Mouse (Mus musculus) left cerebral cortex, postnatal 14 days (tissue): Measurements from ENCODE around the gene Fntb. TPM values are rescaled to one million over a fixed set of nuclear protein-coding genes. Genes with fewer than 3 reads are reported as not detected.
A peak's percentile ranks its signal among the peaks of the same experiment; 100 is the strongest.
"Not testable (repeated sequence)": the region's sequence is repeated elsewhere in the genome, so short reads cannot be mapped to it uniquely, and the experiment has no call there.

Experiments
- DNase-seq, 2 experiments: peaks; one replicate each; pipeline ENCODE4 v3.0.0; 2021 to 2022; ENCODE audit warnings: low spot score in 2 of 2, mixed read lengths in 1 of 2
- intact Hi-C: fragments of 180-260 bp; cut with DNase I; formaldehyde crosslinking; loops from one replicate; pipeline ENCODE4 v1.15.1; 2025
- total RNA-seq, 2 experiments: library from RNA; stranded (reverse); gene quantifications; 2 replicates each; pipeline ENCODE4 v1.2.3; 2021

Fntb gene
- total RNA-seq, 2 experiments from 2014 or later = 26.2 to 28.1 TPM

DNA sequence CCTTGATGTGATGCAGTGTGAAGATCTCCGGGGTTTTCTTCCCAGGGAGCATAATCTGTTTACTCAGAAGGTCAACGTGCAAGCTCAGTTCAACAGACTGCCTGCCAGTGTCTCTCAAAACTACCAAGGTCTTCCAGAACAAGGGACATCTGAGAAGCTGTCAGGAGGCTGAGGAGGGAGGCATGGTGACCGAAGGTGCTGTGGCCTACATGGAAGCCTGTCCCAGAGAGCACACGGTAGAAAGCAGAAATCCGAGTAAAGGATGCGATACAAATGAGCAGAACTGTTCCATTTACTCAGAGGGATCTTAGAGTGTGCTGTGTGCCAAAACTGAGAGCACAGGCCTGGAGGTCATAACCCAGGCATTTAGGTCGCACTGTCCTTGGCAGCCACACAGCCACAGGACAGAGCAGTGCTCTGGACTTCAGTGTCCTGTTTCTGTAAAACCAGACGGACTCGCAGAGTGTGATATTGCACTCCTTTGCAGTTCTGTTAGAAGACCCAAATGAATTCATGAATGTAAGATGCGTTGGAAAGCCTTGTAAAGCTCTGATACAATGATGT lies 18.7 kb downstream of the Fntb start:
- intact Hi-C loops = no loop called here
- no peak for DNase-seq

DNA sequence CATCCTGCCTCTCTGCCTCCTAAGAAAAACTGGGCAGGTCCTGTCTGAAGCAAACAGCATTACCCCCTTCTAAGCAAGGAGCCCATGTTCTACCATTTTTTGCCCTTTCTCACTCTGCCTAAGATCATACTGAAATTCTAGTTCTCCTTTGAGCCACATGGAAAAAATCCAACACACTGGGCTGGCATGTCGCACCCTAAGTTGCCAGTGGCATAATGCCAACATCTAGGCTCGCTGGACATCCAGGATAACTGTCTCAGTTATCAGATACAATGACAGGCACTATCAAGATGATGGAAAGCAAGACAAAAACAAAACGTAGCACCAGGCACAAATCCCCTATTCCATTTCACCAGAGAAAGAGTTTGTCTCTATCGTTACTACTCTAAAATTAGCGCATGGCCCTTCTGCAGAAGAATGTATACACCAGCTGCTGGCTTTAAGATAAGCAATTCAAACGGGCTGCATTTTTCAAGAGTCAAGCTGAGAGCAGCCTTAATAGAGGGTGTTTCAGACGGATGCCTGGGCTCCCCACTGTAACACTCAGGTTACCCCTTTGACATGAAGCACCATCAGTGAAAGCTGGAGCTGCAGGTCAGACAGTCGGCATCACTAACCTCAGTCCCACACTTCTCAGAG lies 25.2 kb downstream of the Fntb start:
- no peak for DNase-seq
- intact Hi-C loops = no loop called here

DNA sequence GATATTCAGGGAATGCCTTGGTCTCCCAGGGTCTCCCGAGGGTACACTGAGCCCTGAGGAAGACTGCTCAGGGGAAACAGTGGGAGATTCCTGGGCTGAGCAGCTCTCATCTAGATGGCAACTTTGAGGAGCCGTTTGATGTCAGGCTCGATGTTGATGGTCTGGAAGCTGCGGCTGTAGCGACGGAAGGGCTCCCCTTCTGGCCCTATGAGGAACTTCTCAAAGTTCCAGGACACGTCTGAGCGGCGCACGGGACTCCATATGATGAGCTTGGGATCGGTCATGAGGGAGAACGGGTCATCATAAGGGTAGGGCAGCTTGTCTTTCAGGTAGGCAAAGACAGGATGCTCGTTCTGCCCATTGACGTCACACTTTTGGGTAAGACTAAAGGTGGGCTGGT lies 27.2 kb downstream of the Fntb start:
- DNase-seq, intact Hi-C loops: not testable (repeated sequence)

DNA sequence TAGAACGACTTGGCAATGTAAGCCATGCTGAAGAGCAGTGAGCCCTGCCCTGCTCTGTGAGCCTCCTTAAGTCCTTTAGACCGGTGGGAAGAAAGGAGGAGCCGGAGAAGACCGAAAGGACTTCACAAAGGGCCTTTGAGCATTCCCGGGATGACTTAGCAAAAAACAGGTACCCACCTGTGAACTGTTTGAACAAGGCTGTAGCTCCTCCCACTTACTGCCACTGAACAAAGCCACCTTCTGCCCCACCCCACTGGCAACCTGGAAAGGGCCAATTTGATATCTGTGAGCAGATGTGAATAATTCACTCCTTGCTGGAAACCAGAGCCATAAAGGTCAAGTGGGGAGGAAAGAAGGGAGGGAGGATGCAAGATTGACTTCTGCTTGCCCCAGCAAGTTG lies 30.0 kb downstream of the Fntb start, which contains the start of gene Gpx2:
TSS of gene Gpx2 (minus strand) at position 205 of the 400 bp plus-strand sequence.
- intact Hi-C loops = no loop called here
- DNase-seq = no peak

DNA sequence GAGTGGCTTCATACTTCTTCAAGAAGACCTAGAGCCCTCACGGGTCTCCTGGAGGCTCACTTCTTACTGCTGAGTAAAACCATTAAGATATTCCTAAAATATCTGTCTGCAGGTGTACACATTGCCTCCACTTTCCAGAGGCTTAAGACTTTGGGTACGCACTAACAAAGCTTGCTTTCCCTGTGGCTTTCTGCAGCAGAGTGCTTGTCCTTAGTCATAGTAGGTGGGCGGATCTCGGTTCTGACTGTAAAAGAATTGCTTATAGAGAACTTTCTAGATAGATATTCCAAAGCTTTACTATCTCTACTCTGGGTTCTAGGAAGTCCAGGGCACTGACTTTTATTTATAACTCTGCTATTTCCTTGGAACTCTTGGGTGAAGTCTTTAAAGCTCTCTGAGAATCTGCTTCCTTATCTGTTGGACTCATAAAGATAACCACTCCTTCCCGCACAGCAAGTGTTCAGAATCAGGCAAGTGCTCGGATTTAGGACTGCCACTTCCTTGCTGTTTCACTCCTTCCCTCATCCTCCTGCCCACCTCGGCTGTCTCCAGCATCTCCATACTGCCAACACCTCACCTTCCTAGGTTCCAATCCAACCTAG lies 31.6 kb downstream of the Fntb start:
- intact Hi-C loops = no loop called here
- DNase-seq = no peak

DNA sequence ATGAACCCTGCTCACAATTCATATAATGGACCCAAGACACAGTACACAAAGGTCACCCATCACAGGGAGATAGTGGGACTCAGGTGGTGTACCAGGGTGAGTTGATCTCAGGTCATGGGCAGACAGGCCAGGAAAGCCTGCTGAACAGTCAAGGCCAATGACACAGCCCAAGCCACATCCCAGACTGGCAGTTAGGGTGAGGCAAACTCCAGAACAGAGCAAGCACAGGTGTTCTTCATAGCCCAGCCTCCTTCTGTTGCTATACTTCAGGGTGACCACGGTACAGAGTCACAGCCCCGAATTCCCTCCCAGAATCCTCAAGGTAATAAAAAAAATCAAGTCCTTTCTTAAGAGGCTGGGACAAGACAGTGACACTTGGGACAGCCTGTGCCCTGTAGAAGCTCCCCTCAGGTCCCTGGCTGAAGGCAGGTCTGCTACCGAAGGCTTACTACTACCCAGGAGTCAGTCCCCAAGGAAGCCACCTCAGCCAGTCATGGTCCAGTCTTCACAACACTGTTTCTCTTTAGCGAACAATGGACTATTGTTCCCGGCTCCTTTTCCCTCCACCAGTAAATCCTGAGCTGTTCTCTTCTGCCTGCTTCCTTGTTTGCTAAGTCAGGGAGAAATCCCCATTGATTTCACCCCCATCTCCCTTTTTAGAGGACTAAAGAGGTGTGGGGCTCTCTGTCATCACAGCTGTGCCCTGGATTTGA lies 32.8 kb downstream of the Fntb start:
- DNase-seq = no peak
- intact Hi-C loops = no loop called here

DNA sequence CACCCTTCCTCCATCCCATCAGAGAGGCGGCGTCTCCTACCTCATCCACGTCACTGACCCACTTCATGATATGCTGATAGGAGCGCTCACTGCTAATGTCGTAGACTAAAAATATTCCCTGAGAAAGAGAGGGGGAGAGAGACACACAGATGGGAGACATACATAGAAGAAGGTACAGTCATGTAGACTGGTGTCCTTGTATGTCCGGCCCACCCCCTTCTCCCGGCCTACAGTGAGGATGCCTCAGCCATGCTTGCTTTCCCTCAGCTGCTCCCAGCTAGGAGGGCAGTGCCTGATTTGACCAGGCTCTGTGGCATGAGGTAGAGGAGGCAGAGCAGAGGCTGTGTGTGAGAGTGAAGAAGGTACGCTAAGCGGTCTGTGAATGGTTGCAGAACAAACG lies 37.6 kb downstream of the Fntb start:
- intact Hi-C loops = no loop called here
- DNase-seq = peak; percentile 39 to 76

DNA sequence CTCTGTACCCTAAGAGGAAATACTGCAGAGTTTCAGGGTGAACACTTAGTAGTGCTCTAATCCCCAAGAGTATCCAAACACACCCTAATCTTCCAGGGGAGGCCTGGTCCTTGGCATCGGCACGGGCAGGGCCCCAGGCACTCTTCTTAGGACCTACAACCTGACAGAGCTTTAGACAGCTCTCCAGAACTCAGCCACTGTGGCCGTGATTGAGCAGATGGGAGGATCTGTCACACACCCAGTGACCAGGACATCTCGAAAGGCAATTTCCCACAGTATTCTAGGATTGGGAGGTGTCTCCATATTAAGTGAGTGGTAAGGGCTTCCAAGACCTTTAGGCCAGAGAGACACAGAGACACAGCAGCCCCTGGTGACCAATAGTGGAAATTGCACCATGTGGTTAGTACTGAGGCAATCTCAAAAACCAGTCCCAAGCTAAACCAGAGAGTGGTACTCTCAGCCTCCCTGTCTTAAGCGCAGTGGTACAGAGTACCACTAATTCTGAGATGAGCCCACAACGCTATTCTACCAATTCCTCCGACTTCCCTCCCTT lies 38.4 kb downstream of the Fntb start:
- intact Hi-C loops = no loop called here

DNA sequence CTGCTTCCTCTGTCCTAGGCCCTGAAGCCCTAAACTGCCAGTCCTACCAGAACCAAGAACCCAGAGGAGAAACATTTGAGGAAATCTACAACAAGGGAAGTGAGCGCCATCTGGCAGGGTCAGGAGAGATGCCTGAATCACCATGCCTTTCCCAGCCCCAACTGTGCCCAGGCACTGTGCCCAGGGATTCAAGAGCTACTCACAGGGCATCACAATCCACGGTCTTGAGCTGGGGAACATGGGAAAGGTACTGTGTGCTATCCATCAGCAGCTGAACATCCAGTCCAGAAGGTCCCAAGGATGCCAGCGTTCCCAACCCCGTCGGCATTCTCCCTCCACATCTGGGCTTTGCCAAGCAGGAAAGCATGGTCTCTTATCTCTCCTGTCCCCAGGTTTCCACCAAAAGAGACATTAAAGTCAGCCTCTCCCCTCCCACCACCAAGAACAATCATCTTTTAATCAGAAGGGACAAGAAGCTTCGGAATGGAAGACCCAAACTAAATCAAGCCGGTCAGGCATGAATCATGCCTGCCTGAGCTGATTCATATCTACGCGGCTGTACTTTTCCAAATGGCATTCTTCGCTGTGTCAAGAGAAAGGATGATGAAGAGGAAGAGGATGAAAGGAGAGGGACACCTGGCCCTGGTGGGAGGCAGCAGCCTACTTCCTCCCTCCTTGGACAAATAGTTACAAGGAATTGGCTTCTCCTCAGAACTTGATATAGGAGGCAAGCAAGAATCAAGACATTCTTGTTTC lies 39.8 kb downstream of the Fntb start:
- intact Hi-C loops = no loop called here

More for the DNA sequence above, 38.4 kb downstream of the Fntb start:
- peak; percentile 64 to 77 for DNase-seq

DNA sequence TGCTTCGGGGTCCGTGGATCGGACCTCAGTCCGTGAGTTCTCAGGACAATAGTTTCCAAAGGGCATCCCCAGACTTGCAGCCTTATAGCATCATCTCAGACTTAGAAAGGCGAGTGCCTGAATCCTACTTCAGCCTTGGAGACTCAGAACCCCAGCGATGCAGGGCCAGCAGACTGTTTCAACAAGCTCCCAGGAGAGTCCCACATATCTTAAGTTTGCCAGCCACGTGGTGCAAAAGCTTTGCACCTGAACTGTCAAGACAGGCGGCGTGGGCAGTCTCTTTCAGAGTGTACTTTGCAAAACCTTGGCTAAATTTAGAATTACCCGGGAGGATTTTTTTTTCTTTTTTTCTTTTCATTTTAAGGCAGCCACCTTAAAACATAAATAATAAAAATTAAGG lies 42.4 kb downstream of the Fntb start:
- DNase-seq = peak in 1 of 2 experiments; percentile 45
- intact Hi-C loops = no loop called here

More for the DNA sequence above, 39.8 kb downstream of the Fntb start:
- DNase-seq = no peak

DNA sequence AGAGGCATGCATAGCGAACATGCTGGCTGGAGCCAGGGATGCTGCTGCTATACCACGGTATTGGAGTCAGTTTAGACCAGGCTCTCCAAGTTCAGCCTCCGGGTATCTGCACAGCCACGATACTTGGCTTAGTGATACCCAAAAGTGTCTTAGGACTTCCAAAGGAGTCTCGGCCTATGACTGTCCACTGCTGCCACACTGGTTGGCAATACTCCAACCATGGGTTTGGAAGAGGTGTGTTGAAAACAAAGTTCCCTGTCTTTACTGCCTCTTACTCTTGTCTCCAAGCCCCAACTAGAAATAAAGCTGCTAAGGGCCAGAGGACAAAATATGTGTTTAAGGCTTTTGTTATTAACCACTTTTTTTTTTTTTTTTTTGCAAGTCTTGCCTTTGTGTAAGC lies 45.1 kb downstream of the Fntb start:
- intact Hi-C loops = no loop called here
- DNase-seq = no peak

DNA sequence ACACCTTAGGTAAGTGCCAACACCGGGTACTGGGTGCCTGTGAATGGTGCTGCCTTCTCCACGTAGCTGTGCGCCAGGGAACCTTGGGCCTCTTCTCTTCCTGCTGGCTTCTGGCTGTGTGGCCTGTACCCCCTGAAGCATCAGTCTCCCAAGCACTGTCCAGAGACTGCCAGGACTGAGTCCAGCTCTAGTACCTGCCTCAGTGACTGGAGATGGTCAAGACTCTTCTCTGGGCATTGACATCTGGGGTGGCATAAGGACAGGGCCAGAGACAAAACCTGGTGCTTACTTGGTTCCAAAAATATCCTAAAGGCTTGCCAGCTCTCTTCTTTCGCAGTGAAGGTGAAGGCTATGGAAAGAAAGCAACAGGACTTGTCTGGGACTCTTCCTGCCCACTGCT lies 45.6 kb downstream of the Fntb start:
- intact Hi-C loops = no loop called here
- DNase-seq = no peak

DNA sequence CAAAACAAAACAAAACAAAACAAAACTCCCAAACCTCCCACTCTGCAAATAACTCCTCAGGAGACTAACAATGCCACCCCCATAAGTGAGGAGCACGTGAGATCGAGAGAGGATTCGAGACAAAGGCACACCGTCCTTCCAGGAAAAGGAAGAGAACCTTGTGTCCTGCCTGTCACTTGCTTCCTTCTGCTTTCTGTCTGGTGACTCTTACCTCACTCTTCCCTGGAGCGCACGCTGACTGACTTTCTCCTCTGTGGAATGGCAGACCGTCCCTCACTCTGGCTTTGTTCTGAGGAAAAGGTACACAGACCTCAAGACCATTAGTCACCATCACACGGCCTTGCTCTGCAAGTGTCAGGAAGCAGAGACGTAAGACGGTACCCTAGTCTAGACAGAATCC lies 48.2 kb downstream of the Fntb start:
- no peak for DNase-seq
- intact Hi-C loops = no loop called here

DNA sequence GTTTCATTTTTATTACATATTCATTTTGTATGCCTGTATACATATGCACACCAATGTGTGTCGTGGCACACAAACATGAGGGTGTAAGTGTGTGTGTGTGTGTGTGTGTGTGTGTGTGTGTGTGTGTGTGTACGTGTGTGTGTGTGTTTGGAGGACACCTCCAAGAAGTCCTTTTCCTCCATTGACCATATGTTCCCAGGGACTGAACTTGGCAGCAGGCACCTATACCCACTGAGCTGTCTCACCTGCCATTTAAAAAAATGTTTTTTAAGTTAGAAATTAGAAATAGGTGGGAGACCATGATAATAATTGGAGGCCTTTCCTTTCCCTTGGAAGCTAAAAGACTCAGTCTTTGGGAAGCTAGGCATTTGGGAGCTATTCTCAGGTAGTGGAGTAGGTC lies 48.7 kb downstream of the Fntb start:
- intact Hi-C loops = no loop called here
- no peak for DNase-seq

DNA sequence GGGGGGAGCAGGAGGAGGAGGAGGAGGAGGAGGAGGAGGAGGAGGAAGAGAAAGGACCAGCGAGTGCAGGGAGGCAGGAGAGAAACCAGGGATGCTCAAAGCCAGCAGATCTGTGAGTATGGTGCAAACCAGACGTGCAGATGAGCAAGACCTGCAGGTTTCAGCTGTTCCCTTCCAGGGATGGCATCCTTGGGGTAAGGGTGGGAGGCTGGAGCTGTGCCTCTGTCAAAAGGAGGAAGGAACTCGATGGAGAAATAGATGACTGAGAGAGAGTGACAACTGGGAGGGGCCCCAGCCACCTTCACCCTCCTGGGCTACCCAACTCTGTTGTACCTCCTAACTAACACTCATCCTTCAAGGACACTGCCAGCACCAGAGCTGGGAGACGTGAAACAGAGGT lies 51.3 kb downstream of the Fntb start:
- intact Hi-C loops = no loop called here
- no peak for DNase-seq

DNA sequence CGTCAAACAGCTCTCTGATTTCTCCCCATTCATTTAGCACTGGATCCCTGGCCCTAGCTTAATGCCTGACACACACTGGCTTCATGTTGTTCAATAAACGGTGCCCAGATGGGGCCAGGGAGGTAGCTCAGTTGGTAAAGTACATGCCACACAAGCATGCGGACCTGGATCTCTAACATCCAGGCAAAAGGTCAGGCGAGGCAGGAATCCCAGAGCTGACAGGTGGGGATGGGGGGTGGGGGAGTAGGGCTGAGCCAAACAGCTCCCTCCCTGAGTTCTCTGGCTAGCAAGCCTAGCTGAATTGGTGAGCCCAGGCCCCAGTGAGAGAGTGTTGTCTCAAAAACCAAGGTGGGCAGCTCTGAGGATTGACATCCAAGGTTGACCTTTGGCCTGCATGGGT lies 51.8 kb downstream of the Fntb start:
- DNase-seq = no peak
- intact Hi-C loops = no loop called here

DNA sequence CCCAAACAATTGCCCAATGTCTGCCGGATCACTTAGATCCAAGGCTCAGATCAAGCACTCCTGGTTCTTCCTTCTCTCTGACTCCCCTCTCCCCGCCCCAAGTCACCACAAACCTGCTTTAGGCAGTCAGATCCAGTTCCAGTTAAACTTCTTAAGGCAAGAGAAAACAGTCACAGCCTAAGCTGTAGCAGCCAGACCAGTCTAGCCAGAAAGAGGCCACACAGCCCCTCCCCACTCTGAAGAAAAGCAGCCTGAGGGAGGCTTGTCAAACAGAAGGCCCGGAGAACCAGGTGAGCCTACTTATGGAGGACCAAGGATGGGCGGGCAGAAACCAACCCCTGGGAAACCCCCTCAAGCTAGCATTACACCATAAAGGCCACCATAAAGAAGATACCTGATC lies 52.7 kb downstream of the Fntb start:
- intact Hi-C loops = no loop called here

DNA sequence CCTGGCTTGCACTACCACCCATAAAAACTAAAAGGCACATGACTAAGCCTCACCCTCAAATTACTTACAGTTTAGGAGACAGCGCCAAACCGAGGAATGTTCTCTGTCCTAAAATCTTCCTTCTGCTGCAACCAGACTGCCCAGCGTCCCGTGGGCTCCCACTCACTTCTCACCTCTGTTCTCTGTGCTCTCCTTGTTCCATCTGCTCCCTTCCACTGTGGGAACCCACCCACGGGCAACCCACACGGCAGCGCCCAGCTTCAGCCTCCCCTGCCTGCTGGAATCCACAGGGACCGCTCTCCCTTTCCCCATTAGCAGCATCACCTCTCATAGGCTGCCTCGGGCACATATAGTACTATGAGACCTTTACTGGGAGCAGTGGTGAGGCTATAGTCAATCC lies 53.5 kb downstream of the Fntb start:
- intact Hi-C loops = no loop called here
- DNase-seq = peak; percentile 73 to 84

More for the DNA sequence above, 52.7 kb downstream of the Fntb start:
- no peak for DNase-seq

DNA sequence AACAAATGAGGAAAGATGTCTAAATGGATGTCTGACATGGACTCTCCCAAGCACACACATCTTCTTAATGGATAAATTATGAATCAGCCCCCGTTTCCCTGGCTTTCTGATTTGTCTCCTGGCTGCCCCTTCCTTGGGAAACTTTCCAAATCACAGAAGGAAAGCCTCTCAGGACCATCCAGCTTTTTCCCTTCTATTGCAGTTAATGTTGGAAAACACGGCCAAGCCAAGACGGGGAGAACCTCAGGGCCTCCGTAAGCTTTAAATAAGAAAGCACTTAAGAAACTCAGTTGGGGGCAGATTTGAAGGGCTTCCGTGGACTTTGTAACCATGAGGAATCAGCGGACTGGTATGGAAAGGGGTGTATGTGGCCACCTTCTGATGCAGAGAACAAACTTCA lies 54.4 kb downstream of the Fntb start:
- no peak for DNase-seq
- intact Hi-C loops = loop anchor here (5.0 kb wide), 1 partner anchor 53 kb away; the partner anchor contains the start of genes Churc1 and Fntb
